Mouse (Mus musculus): ENCODE results near the gene Sctr.

The Sctr gene

DNA sequence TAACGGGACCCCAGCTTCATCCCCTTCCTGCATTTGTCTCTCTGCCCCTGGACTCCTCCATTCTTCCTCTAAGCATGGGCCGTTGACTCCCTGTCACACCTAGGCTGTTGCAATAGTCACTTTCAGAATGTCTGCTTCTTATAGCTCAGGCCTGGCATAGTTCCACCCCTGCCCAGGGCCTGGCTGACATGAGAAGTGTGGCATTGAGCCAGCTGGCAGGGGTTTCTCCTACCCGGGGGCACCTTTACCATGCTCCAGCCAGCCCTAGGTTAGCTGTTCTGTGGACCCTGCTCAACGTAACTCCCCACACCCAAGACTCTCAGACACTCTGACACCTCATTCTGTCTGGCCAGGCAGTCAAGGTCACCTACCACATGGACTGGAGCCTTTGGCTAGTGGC lies 21.0 kb downstream of the Sctr start:
- no peak for DNase-seq (ENCODE audit: low spot score in 2 of 2)

DNA sequence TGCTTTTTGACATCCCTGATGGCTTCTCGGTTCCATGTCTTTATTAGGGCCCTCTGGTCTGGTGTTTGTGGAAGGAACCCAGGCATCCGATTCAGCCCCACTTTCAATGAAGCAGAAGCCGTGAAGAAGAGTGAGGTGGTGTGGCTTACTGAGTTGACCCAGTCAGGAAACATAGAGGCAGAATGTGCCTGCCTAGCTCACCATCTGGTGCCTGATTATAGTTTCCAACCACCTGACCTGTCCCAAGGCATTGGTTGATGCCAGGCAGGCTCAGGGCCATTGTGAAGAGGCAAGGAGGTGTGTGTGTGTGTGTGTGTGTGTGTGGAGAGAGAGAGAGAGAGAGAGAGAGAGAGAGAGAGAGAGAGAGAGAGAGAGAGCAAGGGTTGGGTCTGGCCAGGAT lies 23.8 kb downstream of the Sctr start:
- no peak for DNase-seq (ENCODE audit: low spot score in 2 of 2)

DNA sequence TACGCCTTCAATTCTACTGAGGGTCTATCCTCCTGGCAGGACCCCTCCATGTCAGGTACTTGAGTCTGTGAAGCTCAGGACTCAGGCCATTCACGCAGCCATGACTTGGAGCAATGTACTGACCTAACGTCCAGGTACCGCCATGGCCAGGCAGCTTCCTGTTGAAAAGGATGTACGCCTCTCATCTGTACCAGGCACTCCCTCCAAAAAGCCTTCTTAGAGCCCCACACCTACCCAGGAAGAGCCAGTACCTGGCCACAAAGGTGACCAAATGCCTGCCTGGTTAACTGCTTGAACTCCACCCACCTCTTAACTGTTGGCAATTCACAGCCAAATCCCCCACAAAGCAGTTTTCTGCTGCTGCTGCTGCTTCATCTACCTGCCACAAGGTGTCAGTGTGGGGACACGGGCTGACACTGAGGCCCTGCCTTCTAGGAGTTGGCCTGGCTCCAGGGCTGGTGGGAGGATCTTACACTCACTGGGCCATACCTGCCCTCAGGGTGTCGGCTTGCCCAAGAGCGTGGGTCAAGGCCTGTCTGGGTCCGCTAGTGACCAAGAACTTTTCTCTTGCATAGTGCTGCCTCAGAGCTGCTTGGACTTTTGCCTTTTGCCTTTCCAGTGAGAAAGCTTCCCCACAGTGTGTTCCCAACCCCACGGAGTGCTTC lies 26.2 kb downstream of the Sctr start:
- peak; percentile 57 to 65 for DNase-seq (ENCODE audit: low spot score in 2 of 2)

DNA sequence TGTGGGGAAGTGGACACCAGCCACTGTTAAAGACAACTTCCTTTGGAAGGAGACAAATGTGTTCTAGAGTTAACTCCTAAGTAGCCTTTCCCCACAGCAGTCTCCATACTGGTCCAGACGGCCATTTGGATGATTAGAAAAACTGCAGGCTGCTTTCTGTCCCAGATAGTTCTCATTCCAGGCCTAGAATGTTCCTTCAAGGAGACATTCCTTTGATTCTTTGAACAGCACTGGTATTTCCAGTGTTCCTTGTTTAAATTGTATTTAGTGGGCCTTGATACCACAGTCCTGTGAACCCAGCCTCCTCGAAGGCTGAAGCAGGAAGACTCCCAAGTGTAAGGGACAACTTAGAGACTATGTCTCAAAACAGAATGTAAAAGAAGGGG lies 26.8 kb downstream of the Sctr start:
- DNase-seq (ENCODE audit: low spot score in 2 of 2): no peak

DNA sequence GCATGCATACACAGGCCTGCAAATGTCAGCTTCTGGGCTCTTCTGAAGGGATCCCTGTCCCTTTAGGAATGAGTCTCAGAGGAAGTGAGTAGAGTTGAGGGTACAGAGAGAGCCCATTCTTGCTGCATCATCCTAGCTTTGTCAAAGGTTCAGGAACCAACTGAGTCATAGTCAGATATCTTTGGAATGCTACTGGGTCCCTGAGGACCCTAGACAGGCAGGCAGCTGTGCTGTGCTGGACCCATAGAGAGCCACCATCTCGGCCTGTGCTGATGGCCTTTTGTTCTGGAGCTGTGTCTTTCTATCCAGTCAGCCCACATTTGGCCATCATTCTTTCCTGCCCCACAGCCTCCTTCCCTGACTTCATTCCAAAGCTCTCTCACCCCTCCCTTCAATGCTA lies 28.1 kb downstream of the Sctr start:
- DNase-seq (ENCODE audit: low spot score in 2 of 2): no peak

DNA sequence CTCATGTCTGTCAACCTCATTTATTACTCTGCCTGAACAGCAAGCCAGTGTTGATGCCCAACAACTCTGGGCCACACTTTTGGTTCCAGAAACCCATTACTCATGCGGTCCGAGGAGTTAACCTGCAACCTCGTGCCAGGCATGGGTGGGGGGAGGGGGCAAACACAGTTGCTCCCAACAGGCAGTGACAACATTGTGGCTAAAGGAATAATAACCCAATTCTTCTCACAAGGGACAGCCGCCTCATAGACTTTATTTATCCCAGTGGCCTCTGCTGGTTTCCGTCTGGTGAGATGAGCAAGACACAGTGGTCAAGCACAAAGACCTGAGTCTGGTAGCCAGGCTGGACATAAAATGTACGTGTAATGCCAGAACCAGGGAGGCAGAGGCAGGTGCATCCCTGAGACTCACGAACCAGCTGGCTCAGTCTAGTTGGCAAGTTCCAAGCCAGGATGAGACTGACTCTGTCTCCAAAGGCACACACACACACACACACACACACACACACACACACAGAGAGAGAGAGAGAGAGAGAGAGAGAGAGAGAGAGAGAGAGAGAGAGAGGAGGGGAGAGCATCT lies 28.9 kb downstream of the Sctr start:
- DNase-seq (ENCODE audit: low spot score in 2 of 2): no peak

DNA sequence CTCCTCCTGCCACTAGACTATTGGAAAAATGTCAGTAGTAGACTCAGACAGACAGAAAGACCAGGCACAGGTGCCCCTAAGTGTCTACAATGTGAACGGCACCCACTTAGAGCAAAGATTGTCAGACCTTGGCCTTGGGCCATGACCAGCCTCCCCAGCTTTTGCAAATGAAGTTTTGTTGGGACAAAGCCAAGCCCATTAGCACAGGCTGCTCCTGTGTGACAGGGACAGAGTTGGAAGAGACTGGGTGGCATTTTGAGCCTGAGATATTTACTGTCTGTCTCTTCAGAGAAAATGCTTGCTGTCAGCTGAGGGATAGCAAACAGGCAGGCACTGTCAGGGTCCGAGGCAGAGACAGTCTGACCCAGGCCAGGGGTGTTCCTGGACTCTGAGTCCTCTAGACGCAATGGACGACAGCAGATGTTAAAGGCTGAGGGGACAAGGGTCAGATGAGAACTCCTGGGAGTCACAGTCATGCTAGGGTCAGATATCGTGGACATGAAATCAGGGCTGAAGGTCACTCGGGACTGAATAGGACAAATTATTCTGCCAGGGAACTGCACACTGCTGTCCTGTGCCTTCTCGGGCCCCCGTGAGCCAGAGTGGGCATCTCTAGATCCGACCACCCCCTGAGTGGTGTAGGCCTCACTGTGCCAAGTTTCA lies 30.5 kb downstream of the Sctr start:
- no peak for DNase-seq (ENCODE audit: low spot score in 2 of 2)

DNA sequence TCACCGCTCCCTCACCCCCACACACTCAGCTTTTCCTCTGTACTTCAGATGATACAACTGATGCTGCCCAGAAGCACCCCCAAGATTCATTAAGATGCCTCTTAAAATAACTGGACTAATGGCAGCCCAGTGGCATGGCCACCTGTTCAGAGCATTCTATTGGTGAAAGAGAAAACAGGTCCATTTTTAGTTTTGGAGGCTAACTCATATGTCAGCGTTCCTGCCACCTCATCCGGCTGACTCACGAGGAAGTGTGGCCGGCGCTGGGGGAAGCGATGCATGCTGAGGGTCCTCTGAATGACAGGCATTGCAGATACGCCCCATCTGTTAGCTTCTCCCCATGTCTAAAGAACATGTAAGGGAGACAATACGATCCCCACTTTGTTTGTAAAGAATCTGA lies 31.9 kb downstream of the Sctr start:
- DNase-seq (ENCODE audit: low spot score in 2 of 2): no peak

DNA sequence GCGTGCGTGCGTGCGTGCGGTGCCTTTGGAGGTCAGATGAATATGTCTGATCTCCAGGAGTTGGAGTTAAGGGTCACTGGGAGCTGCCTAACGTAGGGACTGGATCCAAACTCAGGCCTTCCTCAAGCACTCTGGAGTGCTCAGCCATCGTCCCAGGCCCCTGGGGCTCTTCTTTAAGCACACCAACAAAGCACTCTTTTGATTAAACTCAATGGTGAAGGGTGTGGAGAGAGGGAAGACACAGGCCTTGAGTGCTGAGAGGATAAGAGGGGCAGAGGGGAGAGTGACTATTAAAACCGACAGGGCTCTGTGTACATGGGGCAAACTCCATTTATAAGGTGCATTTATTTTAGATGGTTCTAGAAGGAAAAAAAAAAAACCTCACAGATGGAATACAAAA lies 35.7 kb downstream of the Sctr start:
- no peak for DNase-seq (ENCODE audit: low spot score in 2 of 2)

DNA sequence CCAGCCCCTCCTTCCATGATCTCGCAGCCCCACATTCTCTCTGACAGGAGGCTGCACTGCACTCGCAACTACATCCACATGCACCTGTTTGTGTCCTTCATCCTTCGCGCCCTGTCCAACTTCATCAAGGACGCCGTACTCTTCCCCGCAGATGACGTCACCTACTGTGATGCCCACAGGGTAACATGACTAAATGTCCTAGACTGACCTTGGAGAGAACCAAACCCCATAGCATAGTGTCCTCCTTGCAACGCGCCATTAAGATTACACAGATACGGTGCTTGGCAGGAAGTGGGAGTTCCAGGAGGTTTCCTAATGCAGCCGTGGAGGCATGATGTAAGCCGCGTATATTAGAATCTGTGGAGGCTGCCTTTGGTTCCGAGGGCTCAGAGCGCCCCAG lies 37.9 kb downstream of the Sctr start:
- no peak for DNase-seq (ENCODE audit: low spot score in 2 of 2)

DNA sequence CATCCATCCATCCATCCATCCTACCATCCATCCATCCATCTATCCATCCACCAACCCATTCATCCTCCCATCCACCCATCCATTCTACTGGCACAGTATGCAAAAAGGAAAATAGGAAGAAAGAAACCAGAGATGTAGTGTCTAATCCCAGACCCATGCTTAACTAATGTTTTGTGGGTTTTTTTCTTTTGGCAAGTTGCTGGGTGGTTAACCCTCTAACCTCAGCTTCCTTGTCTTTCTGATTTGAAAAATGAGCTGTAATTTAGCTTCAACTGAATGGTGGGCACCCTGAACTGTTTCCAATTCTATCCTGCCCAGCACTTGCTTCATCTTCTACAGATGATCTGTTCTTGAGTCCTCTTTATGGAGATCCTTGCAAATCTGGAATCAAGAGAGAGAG lies 40.6 kb downstream of the Sctr start:
- no peak for DNase-seq (ENCODE audit: low spot score in 2 of 2)

DNA sequence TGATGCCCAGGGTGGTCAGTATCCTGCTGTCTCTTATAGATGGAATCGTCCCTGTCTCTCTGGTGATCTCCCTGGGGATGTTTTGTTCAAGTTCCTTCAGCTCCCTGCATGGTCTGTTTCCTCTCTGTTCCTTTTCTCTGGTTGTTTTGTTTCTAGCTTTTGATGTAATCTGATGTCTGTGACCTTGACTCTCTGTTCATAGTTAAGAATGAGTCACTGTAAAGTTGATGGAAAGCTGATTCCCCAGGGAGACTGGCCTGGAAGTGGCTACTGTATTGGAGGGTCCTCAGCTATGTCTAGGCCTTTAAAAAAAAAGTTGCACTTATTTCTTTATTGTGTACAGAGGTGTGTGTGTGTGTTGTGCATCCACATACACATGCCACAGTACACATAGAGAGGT lies 44.4 kb downstream of the Sctr start:
- no peak for DNase-seq (ENCODE audit: low spot score in 2 of 2)

DNA sequence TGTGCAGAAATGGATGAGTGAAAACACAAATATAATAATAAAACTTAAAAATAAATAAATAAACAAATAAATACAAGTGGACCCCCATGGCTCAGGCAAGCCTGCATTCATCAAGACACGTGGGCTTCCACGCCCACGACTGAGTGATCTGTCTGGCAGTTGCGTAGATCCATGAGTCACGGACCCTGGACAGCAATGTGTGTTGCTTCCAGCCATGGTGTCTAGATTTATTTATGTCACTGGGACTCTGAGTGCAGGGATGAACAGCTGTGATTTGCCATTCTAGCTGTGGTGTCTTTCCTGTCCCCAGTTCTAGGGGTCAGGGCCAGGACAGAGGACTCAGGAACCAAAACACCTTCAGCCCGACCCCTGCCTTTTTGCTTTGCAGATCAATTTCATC lies 48.3 kb downstream of the Sctr start:
- DNase-seq (ENCODE audit: low spot score in 2 of 2): no peak

DNA sequence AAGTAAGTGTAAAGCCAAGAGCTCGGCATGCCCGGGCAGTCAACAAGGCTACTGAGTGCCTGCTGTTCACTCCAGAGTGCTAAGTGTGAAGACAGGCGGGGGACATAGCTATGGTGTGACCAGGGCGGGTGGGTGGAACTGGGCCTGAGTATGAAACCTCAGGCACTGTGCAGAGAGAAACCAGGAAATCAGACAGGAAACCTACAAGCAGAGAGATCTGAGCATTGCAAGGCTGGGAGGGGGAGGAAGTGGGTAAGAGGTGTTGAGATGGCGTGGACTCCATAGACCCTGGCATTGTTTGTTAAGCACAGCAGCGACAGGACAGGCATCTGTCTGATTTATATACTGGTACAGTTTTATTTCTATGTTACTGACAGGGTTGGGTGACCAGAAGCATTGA lies 48.8 kb downstream of the Sctr start:
- DNase-seq (ENCODE audit: low spot score in 2 of 2): no peak

DNA sequence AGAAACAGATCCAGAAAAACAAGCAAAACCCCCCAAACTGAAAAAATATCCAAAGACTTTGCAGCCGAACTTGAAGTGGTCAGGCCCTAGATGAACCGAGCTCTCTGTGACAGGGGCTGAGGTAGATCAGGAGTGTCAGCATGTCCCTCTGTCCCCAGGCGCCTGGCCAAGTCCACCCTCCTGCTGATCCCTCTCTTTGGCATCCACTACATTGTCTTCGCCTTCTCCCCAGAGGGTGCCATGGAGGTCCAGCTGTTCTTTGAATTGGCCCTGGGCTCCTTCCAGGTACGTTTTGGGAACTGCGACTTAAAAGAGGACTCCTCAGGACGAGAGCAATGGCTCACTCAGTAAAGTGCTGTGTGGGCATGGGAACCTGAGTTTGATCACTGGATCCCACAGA lies 49.5 kb downstream of the Sctr start:
- no peak for DNase-seq (ENCODE audit: low spot score in 2 of 2)

DNA sequence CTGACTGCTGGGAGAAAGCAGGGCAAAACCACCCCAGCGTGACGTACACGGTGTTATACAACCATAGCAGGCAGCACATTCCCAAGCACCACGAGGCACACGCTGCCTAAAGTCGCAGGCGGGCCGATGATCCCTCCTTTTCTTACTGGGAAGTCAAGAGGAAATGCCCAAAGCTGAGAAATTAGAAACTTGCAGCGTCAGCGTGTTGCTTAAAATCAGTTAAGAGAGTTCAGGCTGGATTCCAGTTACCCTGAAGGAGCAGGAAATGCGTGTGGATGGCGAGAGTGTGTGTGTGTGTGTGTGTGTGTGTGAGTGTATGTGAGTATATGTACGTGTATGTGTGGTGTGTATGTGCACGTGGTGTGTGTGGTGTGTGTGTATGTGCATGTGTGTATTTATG lies 50.4 kb downstream of the Sctr start:
- DNase-seq (ENCODE audit: low spot score in 2 of 2): no peak

DNA sequence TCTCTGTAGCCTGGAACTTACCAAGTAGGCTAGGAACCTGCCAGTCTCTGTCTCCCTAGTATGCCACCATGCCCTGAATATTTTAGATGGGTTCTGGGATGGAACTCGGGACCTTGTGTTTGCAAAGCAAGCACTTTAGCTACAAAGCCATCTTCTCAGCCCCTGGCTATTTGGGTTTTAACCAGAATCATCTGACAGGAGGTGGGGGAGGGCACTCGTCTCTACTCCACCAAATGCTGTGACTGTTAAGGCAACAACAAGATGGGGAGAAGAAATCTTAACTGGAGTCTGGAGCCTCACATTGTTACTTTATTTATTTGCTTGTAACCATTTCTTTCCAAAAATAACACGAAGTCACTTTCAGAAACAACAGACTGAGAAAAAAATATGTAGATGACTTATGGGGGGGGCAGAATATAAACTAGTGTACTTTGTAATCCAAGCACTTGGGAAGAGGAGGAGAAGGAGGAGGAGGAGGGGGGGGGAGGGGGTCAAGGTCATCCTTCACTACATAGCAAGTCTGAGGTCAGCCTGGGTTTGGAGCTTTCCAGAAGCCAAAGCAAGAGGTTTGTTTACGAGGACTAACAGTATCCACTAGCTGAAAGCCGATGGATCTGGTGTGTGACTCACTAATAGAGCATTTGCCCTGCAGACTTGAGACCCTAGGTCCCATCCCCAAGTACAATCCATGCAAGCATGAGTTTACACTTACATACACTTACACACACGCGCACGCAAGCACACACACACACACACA lies 51.2 kb downstream of the Sctr start:
- DNase-seq (ENCODE audit: low spot score in 2 of 2): no peak

DNA sequence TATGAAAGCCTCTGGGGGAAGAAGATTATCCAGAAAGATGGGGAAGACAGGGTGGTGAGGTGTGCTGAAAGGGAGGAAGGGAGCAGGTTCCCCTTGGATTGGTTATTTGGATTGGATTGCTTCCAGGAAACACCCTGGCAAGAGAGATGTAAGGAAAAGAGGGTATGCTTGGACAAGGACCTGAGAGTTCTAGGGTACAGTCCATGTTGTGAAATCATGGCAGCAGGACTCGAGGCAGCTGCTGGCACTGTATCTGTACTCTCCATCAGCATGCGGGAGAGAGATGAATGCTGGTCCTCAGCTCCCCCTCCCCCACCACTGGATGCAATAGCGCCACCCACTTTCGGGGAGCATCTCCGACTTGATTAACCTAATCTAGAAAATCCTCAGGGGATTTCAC lies 54.0 kb downstream of the Sctr start:
- DNase-seq (ENCODE audit: low spot score in 2 of 2): no peak

DNA sequence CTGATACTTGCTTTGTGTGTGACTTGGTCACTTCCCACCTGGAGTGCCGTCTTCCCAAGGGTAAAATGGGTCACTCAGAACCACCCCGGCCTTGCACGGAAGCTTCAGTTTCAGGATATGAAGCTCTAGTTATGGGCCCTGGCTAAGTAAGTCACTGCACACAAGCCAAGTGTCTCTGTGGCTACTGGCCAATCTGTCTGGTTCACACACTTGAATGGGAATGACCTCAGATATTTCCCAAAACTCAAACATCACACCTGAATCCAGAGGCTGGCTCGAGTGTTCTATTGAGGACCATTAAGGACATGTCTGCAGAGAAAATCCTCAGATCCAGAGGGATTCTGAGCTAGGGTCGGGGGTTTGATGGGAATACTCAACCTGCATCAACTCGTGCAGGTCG lies 55.5 kb downstream of the Sctr start:
- DNase-seq (ENCODE audit: low spot score in 2 of 2): no peak

DNA sequence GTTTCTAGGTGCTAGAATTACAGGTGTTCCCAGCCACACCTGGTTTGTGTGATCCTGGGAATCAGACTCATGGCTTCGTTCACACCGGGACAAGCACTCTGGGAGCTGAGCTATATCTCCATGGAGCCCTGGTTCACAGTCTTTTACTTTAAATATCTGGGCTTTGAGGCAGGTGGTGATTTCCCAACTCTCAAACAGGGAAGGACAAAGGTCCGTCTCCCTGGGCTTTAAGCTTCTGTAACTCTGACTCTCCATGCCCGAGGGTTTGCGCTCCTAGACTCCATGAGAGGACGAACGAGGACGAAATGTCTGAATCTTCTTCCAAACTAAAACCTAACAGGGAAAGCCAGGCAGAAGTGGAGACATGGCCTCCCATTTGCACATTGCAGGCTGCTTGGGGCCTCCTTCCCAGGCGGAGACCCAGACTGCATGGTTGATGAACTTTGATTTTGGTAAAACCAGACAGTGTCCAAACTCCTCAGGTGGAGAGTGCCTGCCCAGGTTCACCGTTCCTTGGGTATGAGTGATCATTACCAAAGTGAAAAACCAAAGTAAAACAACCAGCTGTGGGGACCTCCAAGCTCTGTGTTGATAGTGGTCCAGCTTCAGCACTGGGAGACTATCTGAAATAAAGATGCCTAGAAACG lies 57.5 kb downstream of the Sctr start:
- no peak for DNase-seq (ENCODE audit: low spot score in 2 of 2)

DNA sequence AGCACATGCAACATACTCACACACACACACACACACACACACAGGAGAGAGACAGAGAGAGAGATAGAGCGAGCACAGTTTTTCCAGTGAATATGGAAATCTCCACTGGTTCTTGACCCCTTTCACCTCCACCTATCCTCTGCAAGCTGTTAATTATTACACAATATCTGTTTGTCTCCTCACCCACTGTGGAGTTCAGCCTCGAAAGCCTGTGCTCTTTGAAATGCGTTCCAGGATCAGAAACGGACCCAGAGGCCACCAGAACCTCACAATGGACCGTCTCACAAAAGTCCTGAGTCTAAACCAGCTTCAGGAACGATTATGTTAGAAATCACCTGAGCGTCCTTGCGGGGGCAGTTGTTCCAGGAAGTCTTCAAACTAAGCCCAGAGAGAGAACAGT lies 59.5 kb downstream of the Sctr start:
- no peak for DNase-seq (ENCODE audit: low spot score in 2 of 2)

DNA sequence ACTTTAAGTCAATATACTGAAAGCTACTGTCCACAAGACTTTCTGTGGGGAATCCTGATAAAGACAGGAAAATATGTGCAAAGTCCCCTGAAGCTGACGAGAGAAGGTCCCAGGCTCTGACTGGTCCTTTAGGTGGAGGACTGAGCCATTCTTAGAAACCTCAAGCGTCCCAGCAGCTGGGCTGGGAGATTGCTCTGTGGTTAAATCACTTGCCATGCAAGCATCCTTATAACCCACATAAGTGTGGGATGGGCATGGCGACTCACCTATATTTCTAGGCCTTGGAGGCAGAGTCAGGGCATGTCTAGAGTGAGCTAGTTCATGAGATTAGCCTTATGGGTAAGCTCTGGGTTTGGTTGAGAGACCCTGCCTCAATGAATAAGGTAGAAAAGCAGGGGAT lies 59.9 kb downstream of the Sctr start:
- DNase-seq (ENCODE audit: low spot score in 2 of 2): no peak
